Mouse (Mus musculus) spleen, adult 2 months (tissue): ENCODE data around the gene Olfr960.

ENCODE experiments used
- CTCF ChIP-seq: fragments of 200-500 bp; IDR thresholded peaks from 2 replicates; pipeline ENCODE4 v1.5.1; 2011; ENCODE audit warnings: mild to moderate bottlenecking, inconsistent platforms; ENCODE audit not compliant: insufficient read depth, insufficient read length, insufficient replicate concordance; ENCODE audit errors: extremely low read depth
- POLR2A ChIP-seq: fragments of 200-500 bp; IDR thresholded peaks from 2 replicates; pipeline ENCODE4 v1.6.1; 2011; ENCODE audit warnings: low read depth, low read length, inconsistent platforms

DNA sequence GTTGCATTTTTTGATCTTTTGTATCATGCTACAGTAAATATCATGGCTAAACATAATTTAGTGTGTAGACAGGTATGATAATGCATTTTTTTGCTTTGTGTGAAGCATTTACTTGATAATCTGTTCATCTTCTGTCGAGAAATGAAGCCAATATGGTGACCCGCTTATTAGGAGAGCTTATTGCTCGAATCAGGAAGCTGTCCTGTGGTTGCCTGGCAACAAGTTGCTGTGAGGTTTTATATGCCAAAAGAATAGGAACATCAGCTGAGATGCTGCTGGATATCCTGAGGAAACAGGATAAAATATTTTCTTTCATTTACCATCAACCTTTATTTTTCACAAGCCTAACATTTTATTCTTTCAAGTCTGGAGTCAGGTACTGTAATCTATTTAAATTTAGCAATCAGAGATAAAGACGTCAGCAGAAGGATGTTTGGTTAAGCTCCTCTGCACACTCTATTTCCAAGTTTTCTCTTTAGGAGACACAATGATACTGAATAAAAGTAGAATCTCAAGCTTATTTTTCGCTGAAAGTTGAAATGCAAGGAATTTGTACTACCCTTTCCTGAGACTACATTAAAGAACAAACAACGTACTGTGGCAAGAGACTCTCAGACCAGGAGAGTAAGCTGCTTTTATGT, 33.7 kb downstream of the Olfr960 start:
- TF ChIP-seq POLR2A (no peak), CTCF (no peak)
